Mouse (Mus musculus): ENCODE data around the gene Birc2. TPM values are rescaled to one million over a fixed set of nuclear protein-coding genes. Genes with fewer than 3 reads are reported as not detected.

Gene Birc2
- polyA plus RNA-seq, 1 experiment from 2014 or later = 42.8 TPM

DNA sequence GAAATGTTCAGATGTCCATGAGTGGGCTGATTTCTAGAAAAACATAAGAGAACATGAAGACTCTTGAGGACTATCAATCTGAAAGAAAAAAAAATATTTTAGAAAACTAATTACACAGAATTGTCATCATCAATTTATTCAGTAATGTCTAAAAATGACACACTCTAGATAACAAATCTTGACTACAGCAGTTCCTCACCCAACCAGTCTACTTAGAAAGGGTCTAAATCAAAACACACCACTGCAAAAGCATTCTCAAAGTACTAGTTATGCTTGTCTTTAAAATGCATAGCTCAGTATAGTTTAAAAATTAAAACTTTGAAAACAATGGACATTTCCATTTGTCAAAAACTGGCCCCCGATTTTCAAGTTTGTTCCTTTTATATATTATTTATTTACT lies 1.6 kb downstream of the Birc2 start:
- no peaks in the 10 kb centered on the region for H3K4me1 ChIP-seq (ENCODE audit: control insufficient read depth, insufficient read depth, low read length)
- no peak overlapping the region for H3K4me3 ChIP-seq (ENCODE audit: low read depth, low read length)
- H3K9ac ChIP-seq (ENCODE audit: low read length) = no peak overlapping the region
- H3K9me3 ChIP-seq (ENCODE audit: control insufficient read depth, low read length) = no peaks in the 10 kb centered on the region
- WGBS = 94% methylated on average over 1 of the region's 1 CpGs
- H3K36me3 ChIP-seq (ENCODE audit: control insufficient read depth, insufficient read depth, low read length) = peaks cover 2% of the 10 kb centered on the region; the same call in 1 of the 2 replicates
- H3K27ac ChIP-seq (replicated peaks; ENCODE audit: low read depth, low read length) = no peak overlapping the region
- ATAC-seq (ENCODE audit: insufficient number of reproducible peaks, low FRiP score, low TSS enrichment, low read depth) = no peak
- H3K27me3 ChIP-seq (ENCODE audit: control insufficient read depth, insufficient read depth, low read length) = no peaks in the 10 kb centered on the region
- no peak overlapping the region for H3K4me2 ChIP-seq (ENCODE audit: low read depth, severe bottlenecking)
- no peak for DNase-seq (ENCODE audit: low spot score)

DNA sequence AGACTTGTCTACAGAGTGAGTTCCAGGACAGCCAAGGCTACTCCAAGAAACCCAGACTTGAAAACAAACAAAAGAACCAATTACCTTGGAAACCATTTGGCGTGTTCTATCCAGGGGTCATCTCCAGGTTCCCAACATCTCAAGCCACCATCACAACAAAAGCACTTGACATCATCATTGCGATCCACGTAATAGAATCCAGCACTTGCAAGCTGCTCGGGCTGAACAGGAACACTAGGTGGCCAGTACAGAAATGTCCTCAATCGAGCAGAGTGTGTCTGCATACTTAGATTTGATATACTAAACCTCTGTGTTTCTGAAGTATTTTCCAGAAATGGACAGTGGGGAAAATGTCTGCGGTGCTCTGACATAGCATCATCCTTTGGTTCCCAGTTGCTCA lies 3.4 kb downstream of the Birc2 start:
- Histone ChIP-seq H3K4me2 (ENCODE audit: low read depth, severe bottlenecking) (no peak overlapping the region), H3K27me3 (ENCODE audit: control insufficient read depth, insufficient read depth, low read length) (no peaks in the 10 kb centered on the region), H3K4me3 (ENCODE audit: low read depth, low read length) (no peak overlapping the region), H3K9me3 (ENCODE audit: control insufficient read depth, low read length) (no peaks in the 10 kb centered on the region), H3K27ac (replicated peaks; ENCODE audit: low read depth, low read length) (no peak overlapping the region), H3K4me1 (ENCODE audit: control insufficient read depth, insufficient read depth, low read length) (no peaks in the 10 kb centered on the region), H3K36me3 (ENCODE audit: control insufficient read depth, insufficient read depth, low read length) (peaks cover 2% of the 10 kb centered on the region; the same call in 1 of the 2 replicates), H3K9ac (ENCODE audit: low read length) (no peak overlapping the region)
- ATAC-seq (ENCODE audit: insufficient number of reproducible peaks, low FRiP score, low TSS enrichment, low read depth) = no peak
- WGBS = 89% methylated on average over 6 of the region's 6 CpGs
- no peak for DNase-seq (ENCODE audit: low spot score)

DNA sequence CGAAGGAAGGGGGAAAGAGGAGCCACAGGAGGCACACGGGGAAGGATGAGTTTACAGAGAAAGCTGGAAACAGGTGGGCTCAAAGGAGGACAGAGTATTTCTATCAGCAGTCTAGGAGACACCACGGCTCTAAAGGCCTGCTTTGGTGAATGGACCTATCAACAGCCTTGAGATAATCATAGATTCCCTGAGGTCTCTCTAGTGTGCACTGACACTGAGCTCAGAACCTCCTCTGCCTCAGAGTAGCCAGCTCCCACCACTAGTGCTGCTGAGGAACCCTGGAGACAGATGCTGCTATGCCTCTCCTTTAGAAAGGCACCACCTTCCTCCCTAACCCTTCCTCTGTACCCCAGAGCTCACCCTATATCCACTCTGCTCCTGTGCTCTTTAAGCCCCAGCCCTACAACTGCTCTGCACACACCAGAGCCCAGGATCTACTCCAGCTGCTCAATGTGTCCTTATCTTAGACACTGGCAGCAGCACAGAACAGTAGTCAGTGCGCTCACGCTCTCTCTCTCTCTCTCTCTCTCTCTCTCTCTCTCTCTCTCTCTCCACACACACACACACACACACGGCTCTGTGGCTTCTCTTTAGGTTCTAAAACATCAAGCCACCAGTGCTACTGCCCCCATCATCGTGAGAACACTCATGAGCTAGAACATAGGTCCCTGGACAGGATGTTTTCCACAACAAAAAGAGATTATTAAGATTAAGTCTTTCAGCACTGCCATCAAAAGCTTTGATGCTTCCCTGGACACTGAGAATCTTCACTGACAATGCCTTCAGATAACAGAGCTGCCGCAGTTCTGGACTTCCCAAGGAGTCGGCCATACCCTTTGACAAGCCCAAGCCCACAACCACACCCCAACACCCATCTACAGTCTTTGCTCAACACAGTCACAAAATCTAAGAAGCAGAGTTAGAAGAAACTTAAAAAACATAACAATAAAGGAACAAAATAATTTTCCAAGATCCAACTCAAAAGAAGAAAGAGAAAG lies 7.0 kb downstream of the Birc2 start:
- no peak overlapping the region for H3K4me2 ChIP-seq (ENCODE audit: low read depth, severe bottlenecking)
- H3K27ac ChIP-seq (replicated peaks; ENCODE audit: low read depth, low read length) = no peak overlapping the region
- no peak for ATAC-seq (ENCODE audit: insufficient number of reproducible peaks, low FRiP score, low TSS enrichment, low read depth)
- DNase-seq (ENCODE audit: low spot score) = no peak
- no peak overlapping the region for H3K4me3 ChIP-seq (ENCODE audit: low read depth, low read length)
- H3K4me1 ChIP-seq (ENCODE audit: control insufficient read depth, insufficient read depth, low read length) = no peaks in the 10 kb centered on the region
- no peak overlapping the region for H3K9ac ChIP-seq (ENCODE audit: low read length)
- H3K36me3 ChIP-seq (ENCODE audit: control insufficient read depth, insufficient read depth, low read length) = peaks cover 2% of the 10 kb centered on the region; the same call in 1 of the 2 replicates
- H3K27me3 ChIP-seq (ENCODE audit: control insufficient read depth, insufficient read depth, low read length) = no peaks in the 10 kb centered on the region
- H3K9me3 ChIP-seq (ENCODE audit: control insufficient read depth, low read length) = no peaks in the 10 kb centered on the region
- 85% methylated on average over 9 of the region's 9 CpGs for WGBS

DNA sequence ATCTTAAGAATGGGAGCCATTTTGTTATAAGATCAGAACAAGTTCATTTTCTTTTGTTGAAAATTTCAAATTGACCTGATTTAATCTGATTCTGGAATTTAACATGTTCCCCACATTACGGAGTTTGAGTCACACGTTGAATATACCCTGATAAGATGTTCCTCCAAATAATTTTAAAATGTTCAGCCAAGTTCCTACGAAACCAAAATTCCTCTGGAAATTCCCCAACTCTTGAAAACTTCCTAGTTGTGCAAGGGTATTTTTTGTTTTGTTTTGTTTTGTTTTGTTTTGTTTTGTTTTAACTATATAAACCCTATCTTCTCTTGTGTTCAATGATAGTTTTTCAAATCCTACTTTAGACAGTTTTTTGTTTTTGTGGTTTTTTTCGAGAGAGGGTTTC lies 8.2 kb downstream of the Birc2 start:
- Histone ChIP-seq H3K4me3 (ENCODE audit: low read depth, low read length) (no peak overlapping the region), H3K27me3 (ENCODE audit: control insufficient read depth, insufficient read depth, low read length) (no peaks in the 10 kb centered on the region), H3K9me3 (ENCODE audit: control insufficient read depth, low read length) (no peaks in the 10 kb centered on the region), H3K9ac (ENCODE audit: low read length) (no peak overlapping the region), H3K27ac (replicated peaks; ENCODE audit: low read depth, low read length) (no peak overlapping the region), H3K4me1 (ENCODE audit: control insufficient read depth, insufficient read depth, low read length) (no peaks in the 10 kb centered on the region), H3K4me2 (ENCODE audit: low read depth, severe bottlenecking) (no peak overlapping the region), H3K36me3 (ENCODE audit: control insufficient read depth, insufficient read depth, low read length) (peaks cover under 1% of the 10 kb centered on the region; the same call in 1 of the 2 replicates)
- WGBS = 94% methylated on average over 4 of the region's 4 CpGs
- ATAC-seq (ENCODE audit: insufficient number of reproducible peaks, low FRiP score, low TSS enrichment, low read depth) = no peak
- no peak for DNase-seq (ENCODE audit: low spot score)

DNA sequence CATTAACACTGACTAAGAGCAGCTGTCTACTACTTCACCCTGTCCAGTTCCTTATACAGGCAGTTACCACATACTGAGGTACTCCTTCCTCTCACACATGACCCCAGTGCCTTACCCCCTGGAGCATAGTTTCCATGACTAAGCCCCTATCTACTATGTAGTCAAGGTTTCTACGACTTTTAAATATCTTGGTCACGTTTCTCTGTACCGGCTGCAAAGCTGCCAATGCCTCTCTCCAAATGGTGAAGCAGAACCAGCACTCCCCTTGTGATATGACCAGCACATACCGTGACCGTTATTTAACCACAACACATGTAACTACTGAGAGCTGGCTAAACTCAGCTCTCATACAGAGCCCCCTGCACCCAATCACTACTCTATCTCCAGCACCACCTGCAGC lies 11.9 kb downstream of the Birc2 start:
- Histone ChIP-seq H3K4me1 (ENCODE audit: control insufficient read depth, insufficient read depth, low read length) (no peaks in the 10 kb centered on the region), H3K4me2 (ENCODE audit: low read depth, severe bottlenecking) (no peak overlapping the region), H3K4me3 (ENCODE audit: low read depth, low read length) (no peak overlapping the region), H3K9me3 (ENCODE audit: control insufficient read depth, low read length) (no peaks in the 10 kb centered on the region), H3K27me3 (ENCODE audit: control insufficient read depth, insufficient read depth, low read length) (no peaks in the 10 kb centered on the region), H3K9ac (ENCODE audit: low read length) (no peak overlapping the region), H3K27ac (replicated peaks; ENCODE audit: low read depth, low read length) (no peak overlapping the region), H3K36me3 (ENCODE audit: control insufficient read depth, insufficient read depth, low read length) (peaks cover 3% of the 10 kb centered on the region; the same call in 1 of the 2 replicates)
- DNase-seq (ENCODE audit: low spot score) = no peak
- no peak for ATAC-seq (ENCODE audit: insufficient number of reproducible peaks, low FRiP score, low TSS enrichment, low read depth)
- 89% methylated on average over 5 of the region's 5 CpGs for WGBS

DNA sequence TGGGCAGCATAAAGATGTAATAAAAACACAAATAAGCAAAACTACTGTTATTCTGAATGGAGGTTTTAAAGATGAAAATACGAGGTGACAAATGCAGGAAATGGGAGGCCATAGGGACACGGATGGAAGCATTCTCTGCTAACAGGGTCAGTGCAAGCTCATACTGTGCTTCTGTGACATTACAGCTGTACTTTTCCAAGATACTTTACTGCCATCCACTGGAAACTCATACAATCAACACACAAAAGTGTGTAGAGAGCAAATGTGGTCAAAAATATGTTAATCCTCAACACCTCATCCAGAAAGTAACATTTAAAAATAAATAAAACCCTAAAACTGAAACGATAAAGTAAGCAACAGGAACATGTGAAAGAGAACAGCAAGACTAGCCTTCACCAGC lies 14.1 kb downstream of the Birc2 start:
- DNase-seq (ENCODE audit: low spot score) (peak; percentile 11), ATAC-seq (ENCODE audit: insufficient number of reproducible peaks, low FRiP score, low TSS enrichment, low read depth) (no peak)
- H3K4me1 ChIP-seq (ENCODE audit: control insufficient read depth, insufficient read depth, low read length) = no peaks in the 10 kb centered on the region
- WGBS = 84% methylated on average over 3 of the region's 3 CpGs
- H3K9ac ChIP-seq (ENCODE audit: low read length) = no peak overlapping the region
- no peak overlapping the region for H3K27ac ChIP-seq (replicated peaks; ENCODE audit: low read depth, low read length)
- peaks cover 5% of the 10 kb centered on the region; the same call in 1 of the 2 replicates for H3K36me3 ChIP-seq (ENCODE audit: control insufficient read depth, insufficient read depth, low read length)
- no peak overlapping the region for H3K4me3 ChIP-seq (ENCODE audit: low read depth, low read length)
- H3K9me3 ChIP-seq (ENCODE audit: control insufficient read depth, low read length) = no peaks in the 10 kb centered on the region
- no peaks in the 10 kb centered on the region for H3K27me3 ChIP-seq (ENCODE audit: control insufficient read depth, insufficient read depth, low read length)
- no peak overlapping the region for H3K4me2 ChIP-seq (ENCODE audit: low read depth, severe bottlenecking)

DNA sequence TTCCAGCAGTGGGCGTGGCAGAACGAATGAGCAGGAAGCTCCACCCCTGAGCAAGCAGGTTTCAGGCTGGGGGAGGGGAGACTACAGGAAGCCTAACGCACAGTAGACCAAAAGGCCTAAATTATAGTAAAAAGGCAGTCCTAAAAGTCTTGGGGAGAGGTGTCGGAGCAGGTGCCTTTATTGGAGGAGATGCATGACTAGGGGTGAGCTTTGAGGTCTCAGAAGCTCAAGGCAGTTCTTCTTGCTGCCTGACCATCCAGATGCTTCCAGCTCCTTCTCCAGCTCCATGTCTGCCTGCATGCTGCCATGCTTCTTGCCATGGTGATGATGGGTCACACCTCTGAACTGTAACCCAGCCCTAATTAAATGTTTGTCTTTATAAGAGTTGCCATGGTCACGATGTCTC lies 31.8 kb downstream of the Birc2 start:
- no peaks in the 10 kb centered on the region for H3K27me3 ChIP-seq (ENCODE audit: control insufficient read depth, insufficient read depth, low read length)
- H3K27ac ChIP-seq (replicated peaks; ENCODE audit: low read depth, low read length) = no peak overlapping the region
- H3K4me2 ChIP-seq (ENCODE audit: low read depth, severe bottlenecking) = no peak overlapping the region
- H3K4me3 ChIP-seq (ENCODE audit: low read depth, low read length) = no peak overlapping the region
- no peaks in the 10 kb centered on the region for H3K9me3 ChIP-seq (ENCODE audit: control insufficient read depth, low read length)
- no peaks in the 10 kb centered on the region for H3K4me1 ChIP-seq (ENCODE audit: control insufficient read depth, insufficient read depth, low read length)
- H3K9ac ChIP-seq (ENCODE audit: low read length) = no peak overlapping the region
- ATAC-seq (ENCODE audit: insufficient number of reproducible peaks, low FRiP score, low TSS enrichment, low read depth) (peak; percentile 26; the same call in 1 of the 2 replicates), DNase-seq (ENCODE audit: low spot score) (no peak)
- no peaks in the 10 kb centered on the region for H3K36me3 ChIP-seq (ENCODE audit: control insufficient read depth, insufficient read depth, low read length)
- WGBS = 67% methylated on average over 3 of the region's 5 CpGs

DNA sequence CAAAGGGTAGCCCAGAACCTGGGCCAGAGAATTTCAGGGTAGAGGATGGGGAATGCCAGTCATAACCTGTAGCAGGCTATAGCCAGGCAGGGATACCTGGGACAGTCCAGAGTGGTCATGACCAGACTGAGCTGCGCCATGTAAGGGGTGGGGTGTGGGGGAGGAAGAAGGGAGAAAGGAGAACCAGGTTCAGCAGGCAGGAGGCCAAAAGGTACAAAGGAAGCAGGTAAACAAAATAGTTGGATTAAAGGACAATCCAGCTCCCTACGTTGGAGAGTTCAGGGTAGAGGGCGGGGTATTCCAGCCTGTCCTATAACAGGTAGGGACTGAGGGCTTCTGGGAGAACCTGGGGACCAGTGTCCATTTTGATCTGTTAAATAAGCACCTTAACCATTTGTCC lies 38.3 kb downstream of the Birc2 start:
- no peak overlapping the region for H3K4me2 ChIP-seq (ENCODE audit: low read depth, severe bottlenecking)
- H3K27me3 ChIP-seq (ENCODE audit: control insufficient read depth, insufficient read depth, low read length) = no peaks in the 10 kb centered on the region
- H3K36me3 ChIP-seq (ENCODE audit: control insufficient read depth, insufficient read depth, low read length) = no peaks in the 10 kb centered on the region
- H3K9ac ChIP-seq (ENCODE audit: low read length) = no peak overlapping the region
- WGBS = 92% methylated on average over 3 of the region's 3 CpGs
- DNase-seq (ENCODE audit: low spot score) = no peak
- no peaks in the 10 kb centered on the region for H3K4me1 ChIP-seq (ENCODE audit: control insufficient read depth, insufficient read depth, low read length)
- no peak overlapping the region for H3K27ac ChIP-seq (replicated peaks; ENCODE audit: low read depth, low read length)
- no peak for ATAC-seq (ENCODE audit: insufficient number of reproducible peaks, low FRiP score, low TSS enrichment, low read depth)
- no peaks in the 10 kb centered on the region for H3K9me3 ChIP-seq (ENCODE audit: control insufficient read depth, low read length)
- no peak overlapping the region for H3K4me3 ChIP-seq (ENCODE audit: low read depth, low read length)

Measured in limb, embryonic 11.5 days (tissue).